Mouse (Mus musculus): ENCODE results near the gene Atg4d.
"Not testable (repeated sequence)": the region's sequence is repeated elsewhere in the genome, so short reads cannot be mapped to it uniquely, and the experiment has no call there.

The Atg4d gene

DNA sequence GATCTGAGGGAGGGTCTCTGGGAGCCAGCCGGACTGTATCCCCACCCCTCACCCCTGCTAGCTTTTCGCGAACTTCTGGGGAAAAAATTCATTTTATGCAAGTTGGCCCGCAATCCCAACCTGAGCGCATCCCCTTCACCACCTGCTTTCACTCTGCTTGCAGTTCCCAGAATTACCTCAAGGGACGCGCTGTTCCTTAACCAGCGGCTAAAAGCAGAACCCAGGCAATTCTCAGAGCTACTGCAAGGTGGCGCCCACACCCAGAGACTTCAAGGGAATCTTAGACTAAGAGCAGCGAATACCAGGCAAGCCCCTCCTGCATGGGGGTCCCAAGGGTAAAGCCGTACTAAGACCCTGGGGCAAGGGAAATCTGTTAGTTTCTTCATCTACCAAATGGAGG is 23.8 kb upstream of the Atg4d start:
- DNase-seq (ENCODE audit: low spot score) = peak; percentile 82

DNA sequence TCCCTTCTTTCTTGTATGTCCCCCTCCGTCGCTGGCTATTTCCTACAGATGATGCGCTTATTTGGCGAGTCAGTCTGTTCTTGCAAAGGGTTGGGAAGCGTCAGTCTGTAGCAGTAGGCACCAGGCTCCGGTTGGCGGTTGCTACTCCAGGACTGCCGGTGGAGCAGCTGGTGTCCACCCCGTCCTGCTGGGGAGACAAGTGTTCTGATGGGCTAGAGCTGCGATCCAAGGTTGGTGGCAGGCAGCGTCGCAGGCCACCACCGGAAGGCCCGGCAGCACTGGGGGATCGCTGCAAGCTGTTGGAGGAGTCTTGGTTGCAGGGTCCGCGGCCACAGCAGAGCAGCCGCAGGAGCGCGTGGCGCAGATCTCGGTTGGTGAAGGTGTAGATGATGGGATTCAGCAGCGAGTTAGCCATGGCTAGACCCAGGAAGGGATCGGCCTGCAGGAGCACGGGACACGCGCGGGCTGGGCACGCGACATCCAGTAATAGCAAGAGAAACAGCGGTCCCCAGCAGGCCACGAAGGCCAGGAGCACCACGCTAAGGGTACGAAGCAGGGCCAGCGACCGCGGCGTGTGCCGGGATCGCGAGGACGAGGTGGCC is 21.2 kb upstream of the Atg4d start:
- DNase-seq (ENCODE audit: low spot score) = no peak

DNA sequence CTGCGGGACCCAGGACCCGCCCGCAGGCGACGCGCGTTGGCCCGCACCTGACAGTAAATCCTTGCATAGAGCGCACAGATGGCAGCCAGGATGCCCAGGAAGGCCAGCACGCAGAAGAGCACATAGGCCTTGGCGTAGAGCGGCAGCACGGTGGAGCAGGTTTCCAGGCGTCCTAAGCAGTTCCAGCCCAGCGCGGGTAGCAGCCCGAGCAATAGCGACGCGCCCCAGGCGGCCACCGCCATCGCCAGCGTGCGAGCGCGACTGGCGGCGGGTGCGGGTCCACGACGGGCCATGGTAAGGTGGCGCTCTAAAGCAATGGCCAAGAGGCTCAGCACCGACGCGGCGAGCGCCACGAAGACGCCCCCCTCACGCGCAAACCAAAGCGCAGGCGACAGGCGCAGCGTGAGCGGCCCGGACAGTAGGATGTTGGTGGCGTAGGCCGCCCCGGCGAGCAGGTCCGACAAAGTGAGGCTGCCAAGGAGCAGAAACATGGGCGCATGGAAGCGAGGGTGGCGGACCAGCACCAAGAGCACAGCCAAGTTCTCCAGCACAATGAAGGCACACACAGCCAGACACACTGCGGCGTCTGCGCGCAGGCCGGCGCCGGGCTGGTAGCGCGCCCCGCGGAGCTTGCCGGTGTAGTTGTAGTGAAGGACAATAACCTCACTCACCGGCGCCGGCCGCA is 20.5 kb upstream of the Atg4d start:
- no peak for DNase-seq (ENCODE audit: low spot score)

DNA sequence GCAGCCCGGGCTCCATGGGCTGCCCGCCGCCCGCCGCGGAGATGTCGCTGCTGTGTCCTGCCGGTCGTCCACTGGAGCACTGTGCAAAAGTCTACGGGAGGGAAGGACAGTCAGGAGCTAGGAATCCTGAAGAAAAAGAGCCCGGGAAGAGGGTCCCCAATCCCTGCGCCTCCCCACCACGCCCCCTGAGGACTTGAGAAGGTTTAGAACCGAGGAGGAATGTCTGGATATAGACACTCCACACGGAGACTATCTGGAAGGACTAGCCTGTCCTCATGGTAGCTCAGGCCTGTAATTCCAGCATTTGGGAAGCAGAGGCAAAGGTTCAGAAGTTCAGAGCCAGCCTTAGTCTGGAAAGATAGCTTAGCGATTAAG is 20.0 kb upstream of the Atg4d start:
- DNase-seq (ENCODE audit: low spot score) = no peak

DNA sequence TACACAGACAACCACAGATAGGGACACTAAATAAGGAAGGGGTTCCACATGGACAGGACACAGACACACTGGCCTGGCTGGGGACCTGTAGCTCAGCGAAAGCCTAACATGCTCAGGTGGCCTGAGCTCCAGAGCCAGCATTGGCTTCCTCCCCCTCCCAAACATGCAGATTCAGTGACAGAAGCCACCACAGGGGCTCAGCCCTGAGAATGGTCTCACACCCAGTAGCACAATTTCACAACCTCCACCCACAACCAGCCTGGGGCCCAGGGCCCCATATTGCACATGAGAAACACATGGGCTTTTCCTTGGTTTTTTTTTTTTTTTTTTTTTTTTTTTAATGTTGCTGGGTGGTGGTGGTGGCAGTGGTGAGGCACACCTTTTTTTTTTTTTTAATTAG is 18.8 kb upstream of the Atg4d start:
- no peak for DNase-seq (ENCODE audit: low spot score)

DNA sequence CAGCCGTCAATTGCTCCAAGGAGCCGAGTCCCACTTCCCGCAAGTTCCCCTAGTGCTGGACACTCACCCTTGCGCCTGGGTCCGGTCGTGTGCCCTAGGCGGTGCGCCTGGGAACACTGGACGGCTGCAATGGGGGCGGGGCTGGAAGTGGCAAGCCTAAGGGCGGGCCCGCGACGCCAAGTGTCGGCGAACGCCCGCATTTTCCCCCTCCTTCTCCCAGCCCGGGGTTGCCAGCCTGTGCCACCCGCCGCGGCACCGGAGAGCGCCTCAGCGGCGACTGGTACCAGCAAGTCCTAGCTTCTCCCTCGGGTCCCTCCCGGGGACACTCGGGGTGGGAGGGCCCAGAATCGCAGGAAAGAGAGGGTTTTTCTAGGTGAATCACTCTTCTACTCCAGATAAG is 16.8 kb upstream of the Atg4d start, which contains the start of gene S1pr5:
S1pr5 (minus strand) TSS at position 118 of the 400 bp plus-strand sequence.
- DNase-seq (ENCODE audit: low spot score) = no peak

DNA sequence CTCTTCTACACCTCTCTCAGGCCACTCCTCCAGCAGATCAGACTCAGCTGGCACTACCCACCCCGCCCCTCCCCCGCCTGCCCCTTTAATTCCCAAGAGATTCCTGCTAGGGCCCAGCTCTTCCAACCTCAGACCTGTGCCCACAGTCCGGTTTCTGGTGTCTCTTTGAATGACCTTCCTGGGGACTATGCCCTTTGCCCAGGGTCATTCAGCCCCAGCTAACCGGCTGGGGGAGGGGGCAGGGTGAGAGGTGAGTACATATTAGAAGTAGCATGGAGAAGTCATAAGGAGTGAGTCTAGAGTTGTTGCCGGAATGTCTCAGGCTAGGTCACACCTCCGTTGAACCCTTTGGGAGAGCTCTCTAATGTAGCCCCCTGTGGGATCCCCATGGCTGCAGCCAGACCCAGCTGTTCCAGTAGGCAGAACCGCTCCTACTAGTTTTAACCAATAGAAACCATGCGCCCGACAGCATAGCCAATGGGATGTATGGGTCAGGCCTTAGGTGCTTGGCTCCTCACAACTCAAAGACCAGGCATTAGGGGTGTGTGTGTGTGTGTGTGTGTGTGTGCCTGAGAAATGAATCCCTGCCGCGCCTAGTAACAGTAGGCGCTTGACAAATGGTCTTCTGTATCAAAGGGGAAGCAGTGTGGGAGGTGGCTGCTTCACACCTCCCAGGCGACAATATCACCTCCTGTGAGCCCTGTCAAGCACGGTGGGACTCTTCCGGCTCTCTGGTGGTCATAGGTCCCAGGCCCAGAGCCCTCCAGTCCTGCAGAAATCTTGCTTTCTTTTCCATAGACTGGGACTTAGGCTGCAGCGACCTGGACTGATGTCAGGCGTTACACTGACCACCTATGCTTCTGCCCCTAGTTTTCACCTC is 15.2 kb upstream of the Atg4d start:
- no peak for DNase-seq (ENCODE audit: low spot score)

DNA sequence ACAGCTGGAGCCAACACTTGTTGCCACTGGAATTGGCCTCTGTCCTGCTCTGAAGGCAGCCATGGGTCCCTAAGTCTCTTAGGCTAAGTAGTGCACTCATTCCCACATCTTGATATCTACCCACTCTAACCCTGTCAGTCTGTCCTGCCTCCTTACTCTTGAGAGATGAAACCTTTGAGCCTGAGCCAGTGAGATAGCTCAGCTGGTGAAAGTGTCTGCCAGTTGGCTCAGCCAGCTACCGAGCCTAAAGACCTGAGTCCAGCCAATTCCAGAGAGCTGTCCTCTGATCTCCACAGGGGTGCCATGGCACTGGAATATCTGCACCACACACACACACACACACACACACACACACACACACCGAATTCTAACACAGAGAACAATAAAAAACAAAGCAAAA is 14.6 kb upstream of the Atg4d start:
- DNase-seq (ENCODE audit: low spot score) = no peak

DNA sequence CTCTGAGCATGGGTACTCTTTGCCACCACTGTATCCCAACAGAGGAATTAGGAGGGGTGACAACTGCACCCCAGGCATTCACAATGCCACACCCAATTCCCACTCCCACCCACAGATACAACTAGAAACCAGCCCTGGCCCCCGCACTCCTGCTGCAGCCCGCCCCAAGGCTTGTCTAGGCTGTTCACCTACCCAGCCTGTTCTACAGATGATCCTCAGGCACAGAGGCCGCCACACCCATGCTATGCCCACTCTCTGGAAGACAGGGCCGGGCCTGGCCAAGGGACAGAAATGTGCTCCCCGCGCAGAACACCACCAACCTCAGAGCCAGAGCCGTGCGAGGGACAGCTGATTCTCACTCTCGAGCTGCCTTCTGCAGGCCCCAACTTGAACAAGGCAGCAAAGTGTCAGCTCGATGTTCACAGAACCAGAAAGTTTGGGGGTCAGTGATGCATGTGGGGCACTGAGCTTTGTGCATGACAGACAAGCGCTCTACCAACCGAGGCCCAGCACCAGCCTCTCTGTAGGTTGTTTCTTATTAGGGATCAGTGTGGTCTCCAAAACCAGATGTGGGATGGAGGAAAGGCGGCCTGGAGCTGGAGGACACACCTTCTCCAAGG is 13.9 kb upstream of the Atg4d start:
- no peak for DNase-seq (ENCODE audit: low spot score)

DNA sequence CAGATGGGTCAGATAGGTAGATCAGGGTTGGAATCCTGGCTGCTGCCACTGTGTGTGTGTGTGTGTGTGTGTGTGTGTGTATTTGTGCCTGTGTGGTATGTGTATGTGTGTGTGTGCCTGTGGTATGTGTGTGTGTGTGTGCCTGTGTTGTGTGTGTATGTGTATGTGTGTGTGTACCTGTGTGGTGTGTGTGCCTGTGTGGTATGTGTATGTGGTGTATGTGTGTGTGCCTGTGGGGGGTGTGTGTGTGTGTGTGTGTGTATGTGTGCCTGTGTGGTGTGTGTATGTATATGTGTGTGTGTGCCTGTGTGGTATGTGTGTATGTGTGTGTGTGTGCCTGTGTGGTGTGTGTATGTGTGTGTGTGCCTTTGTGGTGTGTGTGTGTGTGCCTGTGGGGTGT is 10.4 kb upstream of the Atg4d start:
- DNase-seq (ENCODE audit: low spot score) = no peak

DNA sequence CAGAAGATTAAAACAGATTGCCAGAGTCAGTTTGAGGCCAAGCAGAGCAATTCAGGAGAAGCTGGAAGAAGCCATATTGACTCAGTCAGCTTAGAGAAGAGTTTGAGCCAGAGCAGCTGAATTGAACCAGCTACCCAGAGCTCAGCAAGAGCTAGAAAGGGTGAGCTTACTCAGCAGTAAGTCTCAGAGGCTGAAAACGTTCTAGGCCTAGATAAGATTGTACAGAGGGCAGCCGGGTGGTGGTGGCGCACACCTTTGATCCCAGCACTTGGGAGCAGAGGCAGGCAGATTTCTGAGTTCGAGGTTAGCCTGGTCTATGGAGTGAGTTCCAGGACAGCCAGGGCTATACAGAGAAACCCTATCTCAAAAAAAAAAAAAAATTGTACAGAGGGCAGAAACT is 8.7 kb upstream of the Atg4d start:
- DNase-seq (ENCODE audit: low spot score) = not testable (repeated sequence)

DNA sequence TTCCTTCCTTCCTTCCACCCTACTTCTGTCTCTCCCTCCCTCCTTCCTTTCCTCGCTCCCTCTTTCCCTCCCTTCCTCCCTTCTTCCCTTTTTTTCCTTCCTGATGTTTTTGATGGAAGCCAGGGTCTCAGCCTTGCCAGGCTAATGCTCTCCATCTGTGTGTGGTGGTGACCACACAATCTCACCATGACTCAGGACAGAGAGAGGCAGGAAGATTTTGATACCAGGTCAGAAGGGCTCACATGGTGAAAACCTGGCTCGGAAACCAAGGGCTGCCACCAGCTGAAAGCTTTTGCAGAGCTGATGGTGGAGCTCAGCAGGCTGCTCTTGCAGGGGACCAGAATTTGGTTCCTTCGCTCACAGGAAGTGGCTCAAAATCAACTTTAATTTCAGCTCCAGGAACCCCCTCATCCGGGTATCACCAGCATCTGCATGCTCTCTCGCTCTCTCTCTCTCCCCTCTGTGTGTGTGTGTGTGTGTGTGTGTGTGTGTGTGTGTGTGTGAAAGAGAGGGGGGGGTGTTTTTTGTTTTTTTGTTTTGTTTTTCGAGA is 4.5 kb upstream of the Atg4d start:
- no peak for DNase-seq (ENCODE audit: low spot score)

DNA sequence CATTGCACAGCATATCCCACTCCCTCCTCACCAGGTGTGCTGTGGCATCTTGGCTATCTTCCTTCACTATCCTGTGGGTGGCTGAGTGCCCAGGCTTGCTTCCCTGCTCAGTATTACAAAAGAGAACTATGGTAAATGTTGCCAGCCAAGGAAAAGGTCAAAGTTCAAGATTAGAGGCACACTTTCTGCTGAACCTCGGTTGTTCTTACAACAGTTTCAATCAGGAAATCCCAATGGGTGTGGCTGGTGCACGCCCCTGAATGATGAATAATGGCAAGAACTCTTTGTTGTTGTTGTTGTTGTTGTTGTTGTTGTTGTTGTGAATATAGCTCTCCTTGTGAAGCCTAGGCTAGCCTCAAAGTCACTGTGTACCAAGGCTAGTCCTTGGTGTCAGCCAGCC is 3.3 kb upstream of the Atg4d start:
- DNase-seq (ENCODE audit: low spot score) = no peak

DNA sequence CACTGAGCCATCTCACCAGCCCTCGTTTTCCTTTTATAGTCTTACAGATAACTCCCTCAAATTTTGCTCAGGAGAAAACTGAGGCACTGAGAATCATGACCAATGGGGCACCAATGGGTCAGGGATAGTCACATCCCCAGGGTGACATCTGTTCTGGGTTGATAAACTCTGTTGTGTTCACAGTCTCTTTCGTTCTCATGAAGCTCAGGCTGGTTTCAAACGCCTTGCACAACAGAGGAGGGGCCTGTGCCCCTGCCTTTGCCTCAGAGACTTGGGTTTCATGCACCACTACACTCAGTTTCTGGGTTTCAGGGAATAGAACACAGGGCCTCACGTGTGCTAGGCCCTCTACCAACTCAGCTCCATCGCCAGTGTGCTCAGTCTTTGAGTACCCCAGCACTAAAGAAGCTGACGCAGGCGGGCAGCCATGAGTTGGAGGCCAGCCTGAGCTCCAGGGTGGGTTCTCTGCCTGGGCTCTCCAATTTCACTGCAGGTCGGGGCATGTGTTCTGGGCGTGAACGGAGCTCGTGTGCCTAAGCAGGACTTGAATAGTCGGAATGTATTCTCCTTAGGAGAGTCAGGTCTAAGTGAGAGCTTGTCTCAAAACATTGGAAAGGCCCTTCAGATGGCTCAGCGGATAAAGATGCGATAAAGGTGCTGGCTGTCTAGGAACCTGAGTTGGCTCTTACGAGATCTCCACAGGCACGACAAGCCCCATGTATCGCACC is 657 bp upstream of the Atg4d start:
- no peak for DNase-seq (ENCODE audit: low spot score)

DNA sequence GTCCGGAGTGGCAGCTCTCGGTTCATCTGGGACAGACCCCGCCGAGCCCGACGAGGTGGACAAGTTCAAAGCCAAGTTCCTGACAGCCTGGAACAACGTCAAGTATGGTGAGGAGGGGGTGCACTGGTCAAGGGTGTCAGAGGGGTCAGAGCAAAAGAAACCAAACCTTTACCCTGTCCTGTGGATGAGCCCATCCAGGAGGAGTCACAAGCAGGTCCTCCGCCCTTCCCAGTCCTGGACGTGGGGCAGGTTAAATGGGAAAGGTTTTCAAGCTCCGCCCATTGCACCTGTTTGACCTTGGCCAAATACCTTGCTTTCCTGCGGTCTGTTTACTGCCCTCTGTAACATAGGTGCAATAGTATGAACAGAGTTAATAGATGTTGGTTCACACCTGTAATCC is 518 bp downstream of the Atg4d start:
- DNase-seq (ENCODE audit: low spot score) = no peak

DNA sequence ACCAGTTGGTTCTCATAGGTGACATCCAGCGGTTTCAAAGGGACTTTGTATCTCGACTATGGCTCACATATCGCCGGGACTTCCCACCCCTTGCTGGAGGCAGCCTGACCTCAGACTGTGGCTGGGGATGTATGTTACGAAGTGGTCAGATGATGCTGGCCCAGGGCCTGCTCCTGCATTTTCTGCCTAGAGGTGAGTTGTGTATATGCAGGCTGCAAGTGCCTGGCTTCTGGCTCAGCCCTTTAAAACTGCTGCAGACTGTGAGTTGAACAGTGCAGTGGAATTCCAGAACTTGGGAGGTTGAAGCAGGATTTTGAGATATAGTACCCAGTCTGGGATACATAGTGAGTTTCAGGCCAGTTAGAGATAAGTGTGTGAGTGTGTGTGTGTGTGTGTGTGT is 1.8 kb downstream of the Atg4d start:
- DNase-seq (ENCODE audit: low spot score) = no peak

DNA sequence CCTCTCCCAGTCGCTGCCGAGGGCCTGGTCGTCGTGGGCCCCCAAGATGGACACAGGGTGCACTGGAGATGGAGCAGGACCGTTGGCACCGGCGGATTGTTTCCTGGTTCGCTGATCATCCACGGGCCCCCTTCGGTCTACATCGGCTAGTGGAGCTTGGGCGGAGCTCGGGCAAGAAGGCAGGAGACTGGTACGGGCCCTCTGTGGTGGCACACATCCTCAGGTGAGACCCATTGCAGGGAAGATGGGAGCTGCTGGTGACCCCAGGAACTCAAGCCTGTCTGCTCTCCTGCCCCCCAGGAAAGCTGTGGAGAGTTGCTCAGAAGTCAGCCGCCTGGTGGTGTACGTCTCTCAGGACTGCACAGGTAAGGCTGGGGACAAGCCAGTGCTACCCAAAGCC is 3.2 kb downstream of the Atg4d start:
- DNase-seq (ENCODE audit: low spot score) = no peak

DNA sequence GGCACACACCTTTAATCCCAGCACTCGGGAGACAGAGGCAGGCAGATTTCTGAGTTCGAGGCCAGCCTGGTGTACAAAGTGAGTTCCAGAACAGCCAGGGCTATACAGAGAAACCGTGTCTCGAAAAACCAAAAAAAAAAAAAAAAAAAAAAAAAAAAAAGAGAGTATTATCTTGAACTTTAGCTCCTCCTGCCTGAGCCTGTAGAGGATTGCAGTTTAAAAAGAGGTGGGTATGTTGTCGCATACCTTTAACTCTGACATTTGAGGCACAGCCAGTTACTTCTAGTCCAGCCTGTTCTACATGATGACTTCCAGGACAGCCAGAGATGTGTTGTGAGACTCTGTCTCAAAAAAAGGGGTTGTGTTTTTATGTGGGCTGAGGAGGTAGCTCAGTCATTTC is 4.5 kb downstream of the Atg4d start:
- DNase-seq (ENCODE audit: low spot score) = not testable (repeated sequence)

DNA sequence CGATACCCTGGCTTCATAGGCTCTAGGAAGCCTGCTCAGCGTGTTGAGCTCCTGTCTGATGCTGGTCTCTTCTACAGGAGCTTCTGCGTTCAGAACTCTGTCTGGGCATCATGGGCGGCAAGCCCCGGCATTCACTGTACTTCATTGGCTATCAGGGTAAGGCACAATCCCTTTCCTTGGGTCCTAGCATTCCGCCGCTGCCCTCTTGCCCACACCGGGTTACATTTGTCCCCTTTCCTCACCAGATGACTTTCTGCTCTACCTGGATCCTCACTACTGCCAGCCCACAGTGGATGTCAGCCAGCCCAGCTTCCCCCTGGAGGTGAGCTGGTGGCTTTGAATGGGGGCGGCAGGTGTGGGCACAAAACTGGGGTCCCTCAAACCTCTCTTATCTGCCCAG is 7.3 kb downstream of the Atg4d start:
- DNase-seq (ENCODE audit: low spot score) = no peak

DNA sequence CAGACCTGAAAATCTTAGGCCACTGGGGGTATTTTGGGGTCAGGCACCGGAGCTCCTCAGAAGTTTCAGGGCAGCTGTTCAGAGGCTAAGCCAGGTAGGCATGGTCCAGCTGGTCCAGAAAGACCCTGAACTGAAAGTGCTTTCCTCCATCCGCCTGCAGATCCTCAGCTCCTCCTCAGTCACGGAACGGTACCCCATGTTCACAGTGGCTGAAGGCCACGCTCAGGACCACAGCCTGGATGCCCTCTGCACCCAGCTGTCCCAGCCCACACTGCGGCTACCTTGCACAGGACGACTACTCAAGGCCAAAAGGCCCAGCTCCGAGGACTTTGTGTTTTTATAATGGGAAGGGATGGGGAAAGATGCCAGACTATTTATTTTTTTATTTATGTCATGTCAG is 8.0 kb downstream of the Atg4d start:
- no peak for DNase-seq (ENCODE audit: low spot score)

DNA sequence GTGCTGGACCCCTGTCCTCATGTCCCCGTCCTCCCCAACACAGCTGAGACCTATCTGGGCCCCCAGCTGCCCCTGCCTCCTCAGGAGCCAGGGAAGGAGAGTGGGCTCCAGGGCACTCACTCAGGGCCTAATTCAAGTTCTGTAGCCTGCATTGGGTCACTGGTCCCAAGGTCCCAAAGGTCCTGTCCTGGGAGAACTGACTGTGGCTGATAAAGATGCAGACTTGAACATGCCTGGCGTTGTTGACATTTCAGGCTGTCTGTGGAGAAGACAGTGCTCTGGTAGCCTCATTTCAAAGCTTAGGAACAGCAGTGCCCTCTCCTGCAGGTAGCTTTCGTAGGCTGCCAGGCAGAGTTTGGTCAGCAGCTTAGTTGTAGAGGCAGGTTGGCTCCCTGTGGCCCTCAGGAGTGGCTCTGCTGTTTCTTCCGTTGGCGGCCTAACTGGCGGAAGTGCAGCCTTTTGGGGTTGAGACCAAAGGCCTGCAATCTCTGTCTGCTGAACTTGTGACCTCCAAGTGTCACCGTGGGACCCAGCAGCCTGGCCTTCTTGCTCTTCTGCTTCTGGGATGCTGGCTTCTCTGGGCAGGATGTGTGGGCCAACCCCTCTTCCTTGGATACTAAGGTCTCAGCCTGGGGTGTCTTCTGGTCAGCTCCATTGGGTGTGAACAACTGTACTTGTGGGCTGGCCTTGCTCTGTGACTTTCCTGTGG is 8.6 kb downstream of the Atg4d start:
- no peak for DNase-seq (ENCODE audit: low spot score)

Measured in spleen, adult 12 weeks (tissue).